ENCODE assay signal across 12 mouse cellular contexts in genomic region chr8:80826996-80827395, GRCm38 (mm10). TPM values are rescaled to one million over a fixed set of nuclear protein-coding genes. Genes with fewer than 3 reads are reported as not detected.
A peak's percentile ranks its signal among the peaks of the same experiment; 100 is the strongest.
DNase-seq lines count a peak whose midpoint lies in the region; ATAC-seq and TF ChIP-seq lines count a peak whose summit lies in the region.
"Had no signal": no experiment of that assay in that cellular context is flagged by ENCODE, and none has a peak within 500 bp of the region (broad histone marks: within the 10 kb centered on the region; RNA-seq: fewer than 3 reads in every experiment).

No protein-coding gene starts in this region.

- intact Hi-C loops in left cerebral cortex, adult 2 months (cut with DNase I), result no loop called here

- H3K36me3 ChIP-seq in lung, postnatal 0 days (ENCODE audit: insufficient read depth, low read length), result no peaks in the 10 kb centered on the region
- H3K36me3 ChIP-seq in myocyte (ENCODE audit: control insufficient read depth, insufficient read depth), result no peaks in the 10 kb centered on the region
- H3K36me3 ChIP-seq: stomach, embryonic 15.5 days had no signal

- 54% methylated on average over 7 of the region's 7 CpGs for WGBS in lung, postnatal 0 days

- peak; percentile 60 for ATAC-seq in lung, postnatal 0 days
- ATAC-seq: intestine, postnatal 0 days had no signal

- no peak overlapping the region for H3K9ac ChIP-seq in lung, postnatal 0 days (replicated peaks; ENCODE audit: low read depth)
- H3K9ac ChIP-seq: stomach, embryonic 15.5 days had no signal

- TF ChIP-seq EP300 in lung, postnatal 0 days (IDR thresholded peaks at IDR 0.05), result no peak

- H3K27ac ChIP-seq in lung, postnatal 0 days (ENCODE audit: low read length), result no peak overlapping the region
- H3K27ac ChIP-seq in left cerebral cortex, adult 2 months, result no peak overlapping the region
- H3K27ac ChIP-seq: stomach, embryonic 15.5 days had no signal

- TF ChIP-seq POLR2A in myocyte (IDR thresholded peaks at IDR 0.05; ENCODE audit: insufficient read length, low read depth), result no peak

- H3K9me3 ChIP-seq in lung, postnatal 0 days (ENCODE audit: low read length), result no peaks in the 10 kb centered on the region
- H3K9me3 ChIP-seq: stomach, embryonic 15.5 days had no signal

- peak; percentile 91 for DNase-seq in heart, adult 11 months
- DNase-seq in heart, adult 18-20 months, result no peak
- DNase-seq in lung, postnatal 0 days (ENCODE audit: low spot score), result peak; percentile 69
- no peak for DNase-seq in lung, postnatal 14 days
- DNase-seq in cerebellum, adult 9-11 months, result peak; percentile 37
- DNase-seq in urinary bladder, adult 2 months (ENCODE audit: low spot score), result no peak
- DNase-seq in left cerebral cortex, adult 2 months (ENCODE audit: extremely low spot score in 1 of 2, low spot score in 2 of 2), result no peak
- DNase-seq: retina, postnatal 1 day had no signal

- no peak overlapping the region for H3K4me3 ChIP-seq in lung, postnatal 0 days (ENCODE audit: low read depth, low read length)
- no peak overlapping the region for H3K4me3 ChIP-seq in myocyte
- H3K4me3 ChIP-seq in left cerebral cortex, adult 2 months, result no peak overlapping the region
- H3K4me3 ChIP-seq: erythroblast, embryonic 14.5 days; stomach, embryonic 15.5 days had no signal

- no peak overlapping the region for H3ac ChIP-seq in myocyte (ENCODE audit: control insufficient read depth, insufficient read length)

- H3K4me2 ChIP-seq in lung, postnatal 0 days (replicated peaks; ENCODE audit: low read depth, low read length), result no peak overlapping the region
- peak overlapping the region; percentile 7 for H3K4me2 ChIP-seq in myocyte (ENCODE audit: low read depth)
- H3K4me2 ChIP-seq: stomach, embryonic 15.5 days had no signal

- H3K4me1 ChIP-seq in lung, postnatal 0 days (ENCODE audit: insufficient read depth, low read depth, low read length), result peaks cover 13% of the 10 kb centered on the region; the same call in 1 of the 2 replicates

- H3K79me2 ChIP-seq in myocyte (ENCODE audit: control insufficient read depth, insufficient read depth), result no peaks in the 10 kb centered on the region

- no peaks in the 10 kb centered on the region for H3K27me3 ChIP-seq in lung, postnatal 0 days (replicated peaks; ENCODE audit: insufficient read depth, low read length)
- no peaks in the 10 kb centered on the region for H3K27me3 ChIP-seq in myocyte (ENCODE audit: control insufficient read depth, insufficient read depth, insufficient read length)
- H3K27me3 ChIP-seq: stomach, embryonic 15.5 days had no signal

- no peak for TF ChIP-seq CTCF in lung, postnatal 0 days (IDR thresholded peaks at IDR 0.05)
- no peak for TF ChIP-seq CTCF in left cerebral cortex, adult 2 months (IDR thresholded peaks at IDR 0.05)

TF ChIP-seq in myocyte, 11 proteins besides CTCF, POLR2A, EP300 and RAD21:
- TF ChIP-seq E2F4 (IDR thresholded peaks at IDR 0.05; ENCODE audit: insufficient read depth) (no peak), SRF (IDR thresholded peaks at IDR 0.05; ENCODE audit: control insufficient read depth, insufficient read length, low read depth) (no peak), MYOD1 (IDR thresholded peaks at IDR 0.05; ENCODE audit: control insufficient read depth in 1 of 3, insufficient read length in 2 of 3, low read depth in 2 of 3) (no peak), POLR2AphosphoS2 (IDR thresholded peaks at IDR 0.05; ENCODE audit: insufficient read length, low read depth) (no peak), REST (IDR thresholded peaks at IDR 0.05; ENCODE audit: insufficient read depth, insufficient read length) (no peak), MYOG (IDR thresholded peaks at IDR 0.05; ENCODE audit: control insufficient read depth in 1 of 3, insufficient read depth in 1 of 3, insufficient read length in 2 of 3, low read depth in 2 of 3) (no peak)
TF ChIP-seq in myocyte: peak in this region for 0.

RNA-seq across cellular contexts. Expression of gene Gab1, which starts 53.3 kb away (rescaled TPM):
- total RNA-seq in heart, adult 18-20 months (2021), result 10 to 100 TPM; 30.2 to 35.5 TPM
- 16.9 and 18.9 TPM in 2 replicates for polyA plus RNA-seq in lung, postnatal 0 days (2015; fragmentation: Nextera tagmentation; extraction: Ambion mirVana)
- polyA plus RNA-seq in myocyte (2012; fragmentation: generic; extraction: Trizol), result 3.4 TPM
- 23.9 and 28.0 TPM in 2 replicates for polyA plus RNA-seq in urinary bladder, adult 2 months (2012; rRNA removed)
- 10 to 100 TPM; 11.4 to 13.0 TPM for total RNA-seq in left cerebral cortex, adult 2 months (2021)

Comparison
In these comparisons a context has a peak if more than half of its experiments do, and no peak if none do; other contexts are left out.
1. DNase-seq: peak in heart, adult 11 months (single experiment), lung, postnatal 0 days (single experiment) and cerebellum, adult 9-11 months (single experiment); none in heart, adult 18-20 months (0 of 2), lung, postnatal 14 days (single experiment), urinary bladder, adult 2 months (single experiment) and left cerebral cortex, adult 2 months (0 of 2).